In the genomic region with DNA sequence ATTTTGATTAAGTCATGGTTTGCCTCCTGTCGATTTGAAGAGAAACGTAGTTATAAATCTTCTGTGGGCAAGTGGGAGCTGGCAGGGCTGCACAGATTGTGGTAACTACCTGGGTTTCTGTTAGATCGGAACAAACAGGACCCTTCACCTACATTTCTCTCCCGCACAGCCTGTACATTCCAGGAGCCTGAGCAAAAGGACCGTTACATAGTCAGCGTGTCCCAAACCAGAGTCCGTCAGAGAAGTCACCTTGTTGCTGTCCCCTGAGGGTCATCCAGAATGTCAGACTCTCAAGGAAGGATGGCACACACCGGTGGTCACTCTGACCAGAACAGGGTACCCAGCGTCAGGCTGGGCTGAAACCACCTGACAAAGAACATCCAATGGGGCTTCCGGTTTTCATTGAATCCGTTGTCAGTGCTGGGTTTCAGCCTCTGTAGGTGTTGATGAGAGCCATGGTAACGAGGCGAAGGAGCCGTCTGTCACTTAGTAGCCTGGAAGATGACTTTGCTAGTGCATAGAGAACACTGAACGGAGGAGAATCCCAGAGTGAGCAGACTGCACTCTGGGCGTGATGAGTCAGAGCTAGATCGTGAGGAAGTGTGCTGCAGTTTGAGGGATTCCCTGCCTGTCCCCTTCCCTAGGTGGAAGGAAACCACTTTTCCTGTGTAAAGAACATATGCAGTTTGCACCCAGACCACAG, we compare ENCODE assay signal across 10 mouse cellular contexts.
DNase-seq lines count a peak whose midpoint lies in the region; ATAC-seq and TF ChIP-seq lines count a peak whose summit lies in the region.
"Had no signal": no experiment of that assay in that cellular context is flagged by ENCODE, and none has a peak within 500 bp of the region (broad histone marks: within the 10 kb centered on the region; RNA-seq: fewer than 3 reads in every experiment).

No protein-coding gene starts in this region.

- H3K9me3 ChIP-seq in lung, postnatal 0 days (ENCODE audit: low read length), result no peaks in the 10 kb centered on the region

- H3K36me3 ChIP-seq in lung, postnatal 0 days (ENCODE audit: insufficient read depth, low read length), result no peaks in the 10 kb centered on the region

- no peaks in the 10 kb centered on the region for H3K27me3 ChIP-seq in lung, postnatal 0 days (replicated peaks; ENCODE audit: insufficient read depth, low read length)

- no peak overlapping the region for H3K4me2 ChIP-seq in lung, postnatal 0 days (replicated peaks; ENCODE audit: low read depth, low read length)

- H3K27ac ChIP-seq in left cerebral cortex, adult 2 months, result no peak overlapping the region
- H3K27ac ChIP-seq in lung, postnatal 0 days (ENCODE audit: low read length), result no peak overlapping the region

- TF ChIP-seq CTCF in left cerebral cortex, adult 2 months (IDR thresholded peaks at IDR 0.05), result no peak
- TF ChIP-seq CTCF in lung, postnatal 0 days (IDR thresholded peaks at IDR 0.05), result no peak

- H3K4me1 ChIP-seq in lung, postnatal 0 days (ENCODE audit: insufficient read depth, low read depth, low read length), result peaks cover 2% of the 10 kb centered on the region; the same call in 1 of the 2 replicates

- WGBS in lung, postnatal 0 days, result 72% methylated on average over 17 of the region's 17 CpGs

- no peak overlapping the region for H3K4me3 ChIP-seq in left cerebral cortex, adult 2 months
- no peak overlapping the region for H3K4me3 ChIP-seq in lung, postnatal 0 days (ENCODE audit: low read depth, low read length)

- no peak for TF ChIP-seq EP300 in lung, postnatal 0 days (IDR thresholded peaks at IDR 0.05)

- intact Hi-C loops in left cerebral cortex, adult 2 months (cut with DNase I), result no loop called here

- H3K9ac ChIP-seq in lung, postnatal 0 days (replicated peaks; ENCODE audit: low read depth), result no peak overlapping the region

- peak; percentile 90 for ATAC-seq in granulocyte monocyte progenitor cell, adult 5-6 weeks (replicated peaks; ENCODE audit: poor library complexity, severe bottlenecking)
- ATAC-seq in lung, postnatal 0 days, result no peak
- ATAC-seq: intestine, embryonic 16.5 days had no signal

- DNase-seq in adrenal gland, postnatal 36 days, result peak; percentile 30 to 39
- no peak for DNase-seq in adrenal gland, adult 2 months
- DNase-seq in left cerebral cortex, adult 2 months (ENCODE audit: extremely low spot score in 1 of 2, low spot score in 2 of 2), result peak; percentile 45 to 47
- DNase-seq in left cerebral cortex, adult 11 months (ENCODE audit: low spot score), result no peak
- peak; percentile 8 for DNase-seq in naive thymus-derived CD4-positive, alpha-beta T cell, adult 2 months (ENCODE audit: low read depth)
- no peak for DNase-seq in spleen, postnatal 14 days (ENCODE audit: low spot score in 2 of 2)
- DNase-seq in lung, postnatal 0 days (ENCODE audit: low spot score), result no peak
- DNase-seq: liver had no signal

Comparison
In these comparisons a context has a peak if more than half of its experiments do, and no peak if none do; other contexts are left out.
1. DNase-seq: peak in adrenal gland, postnatal 36 days (2 of 2), left cerebral cortex, adult 2 months (2 of 2) and naive thymus-derived CD4-positive, alpha-beta T cell, adult 2 months (single experiment); none in adrenal gland, adult 2 months (single experiment), left cerebral cortex, adult 11 months (single experiment), spleen, postnatal 14 days (0 of 2) and lung, postnatal 0 days (single experiment).